Mouse (Mus musculus) liver, postnatal 0 days (tissue): ENCODE measurements around the gene Fras1.

Experiments
- CTCF ChIP-seq: sonication (generic); IDR thresholded peaks from 2 replicates; pipeline ENCODE4 v1.5.1; 2016; ENCODE audit warnings: antibody characterized with exemption, low read depth
- EP300 ChIP-seq: IDR thresholded peaks from 2 replicates; pipeline ENCODE4 v1.6.1; 2016; ENCODE audit warnings: antibody characterized with exemption, low read depth, mild to moderate bottlenecking

DNA sequence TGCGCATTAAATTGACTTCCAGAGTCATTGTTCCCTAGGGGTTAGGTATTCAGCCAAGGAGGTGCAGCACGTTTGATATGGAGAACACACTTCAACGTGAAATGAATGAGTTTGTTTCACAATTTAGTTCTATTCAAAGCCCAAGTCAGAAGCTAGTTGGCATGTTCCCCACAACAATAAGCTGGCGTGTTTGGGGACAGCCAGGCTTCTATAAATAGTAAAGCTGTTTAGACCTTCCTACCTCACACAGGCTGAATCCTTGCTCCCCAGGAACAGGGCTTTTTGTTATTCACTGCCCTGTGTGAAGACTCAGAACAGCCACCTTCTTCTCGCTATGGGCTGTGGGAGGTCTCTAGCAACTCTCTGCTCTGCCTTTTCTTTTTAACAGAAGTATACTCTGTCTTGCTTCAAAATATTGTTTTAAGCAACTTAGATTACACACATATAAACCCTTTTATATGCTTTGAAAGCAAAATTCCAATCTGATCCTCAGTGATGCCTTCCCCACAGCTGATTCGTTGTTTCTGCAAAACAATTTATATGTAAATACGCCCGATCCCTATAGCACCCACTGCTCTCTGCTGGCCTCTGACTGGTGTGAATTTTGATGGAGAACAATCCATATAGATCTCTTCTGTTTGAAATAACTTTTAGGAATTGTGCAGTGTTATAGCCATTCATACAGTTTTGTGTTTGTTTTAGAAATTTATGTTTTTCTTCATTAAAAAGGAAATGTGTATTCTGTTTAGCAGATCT lies 184.5 kb downstream of the Fras1 start:
- TF ChIP-seq CTCF (no peak), EP300 (no peak)
